Mouse (Mus musculus): Measurements from ENCODE around the gene Slc8a2. TPM values are rescaled to one million over a fixed set of nuclear protein-coding genes. Genes with fewer than 3 reads are reported as not detected.
A peak's percentile ranks its signal among the peaks of the same experiment; 100 is the strongest.

Gene Slc8a2
- polyA plus RNA-seq, 1 experiment from 2014 or later: 0.25 TPM

DNA sequence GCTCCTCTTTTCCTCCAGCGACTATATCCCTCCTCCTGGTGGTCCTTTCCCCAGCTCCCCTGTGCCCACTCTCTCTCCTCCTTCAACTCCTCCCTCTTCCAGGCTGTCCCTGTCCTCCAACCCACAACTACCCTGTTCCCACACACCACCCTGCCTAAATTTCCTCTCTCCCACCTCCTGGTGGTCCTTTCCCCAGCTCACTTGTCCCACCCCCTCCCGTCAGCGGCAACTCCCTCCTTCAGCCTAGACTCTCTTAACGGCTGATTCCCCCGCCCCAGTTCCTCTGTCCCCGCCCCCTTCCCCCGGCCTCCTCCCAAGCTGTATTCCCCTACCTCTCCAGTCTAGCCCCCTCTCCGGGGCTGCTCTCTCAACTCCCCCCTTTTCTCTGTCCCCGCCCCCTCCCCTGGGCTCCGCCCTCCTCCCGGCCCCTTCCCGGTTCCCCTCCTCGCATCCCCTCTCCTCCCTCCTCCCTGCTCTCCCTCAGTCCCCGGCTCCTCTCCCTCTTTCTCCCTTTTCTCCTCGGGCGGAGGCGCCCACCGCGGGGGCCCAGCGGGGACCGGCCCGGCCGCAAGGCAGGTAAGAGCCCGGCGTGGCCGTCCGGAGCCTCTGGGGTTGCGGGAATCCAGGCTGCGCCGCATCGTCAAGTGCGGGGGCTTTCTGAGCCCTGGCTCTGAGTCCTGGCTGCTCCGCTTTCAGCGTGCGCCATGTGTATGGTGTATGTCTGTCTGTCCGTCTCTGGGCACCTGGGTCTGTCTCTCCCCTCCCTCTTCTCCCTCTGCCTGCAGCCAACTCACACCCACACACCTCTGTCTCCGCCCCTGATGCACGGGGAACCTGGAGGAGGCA is 443 bp downstream of the Slc8a2 start:
- peaks cover 19% of the 10 kb centered on the region for H3K27me3 ChIP-seq (ENCODE audit: low read depth, poor library complexity, severe bottlenecking)
- WGBS: under 1% methylated on average over 38 of the region's 38 CpGs
- H3K36me3 ChIP-seq: peaks cover 16% of the 10 kb centered on the region
- peak overlapping the region; percentile 91 for H3K27ac ChIP-seq (replicated peaks)
- peaks cover 49% of the 10 kb centered on the region for H3K4me1 ChIP-seq
- peak overlapping the region; percentile 86 for H3K4me3 ChIP-seq
- H3K9me3 ChIP-seq (replicated peaks): no peaks in the 10 kb centered on the region
- peak; percentile 89 for DNase-seq (ENCODE audit: low spot score)

- H3K27me3 ChIP-seq (ENCODE audit: low read depth, poor library complexity, severe bottlenecking): peaks cover 19% of the 10 kb centered on the region
- 43% methylated on average over 13 of the region's 13 CpGs for WGBS
- H3K27ac ChIP-seq (replicated peaks): peak overlapping the region; percentile 14
- no peaks in the 10 kb centered on the region for H3K9me3 ChIP-seq (replicated peaks)
- peak overlapping the region; percentile 86 for H3K4me3 ChIP-seq
- peaks cover 13% of the 10 kb centered on the region; the same call in 1 of the 2 replicates for H3K36me3 ChIP-seq
- peaks cover 49% of the 10 kb centered on the region for H3K4me1 ChIP-seq
- DNase-seq (ENCODE audit: low spot score): no peak
These were observed 1.5 kb downstream of the Slc8a2 start for GRCm38 (mm10) chr7:16130956-16131634.

- H3K27me3 ChIP-seq (ENCODE audit: low read depth, poor library complexity, severe bottlenecking): peaks cover 19% of the 10 kb centered on the region
- no peak for DNase-seq (ENCODE audit: low spot score)
- no peaks in the 10 kb centered on the region for H3K9me3 ChIP-seq (replicated peaks)
- WGBS: 22% methylated on average over 7 of the region's 7 CpGs
- H3K4me3 ChIP-seq: peak overlapping the region; percentile 21; the same call in 1 of the 2 replicates
- peaks cover 9% of the 10 kb centered on the region; the same call in 1 of the 2 replicates for H3K36me3 ChIP-seq
- H3K27ac ChIP-seq (replicated peaks): no peak overlapping the region
- H3K4me1 ChIP-seq: peaks cover 49% of the 10 kb centered on the region
These were observed 2.5 kb downstream of the Slc8a2 start for GRCm38 (mm10) chr7:16132161-16132581.

- Histone ChIP-seq H3K27ac (replicated peaks) (no peak overlapping the region), H3K4me1 (peaks cover 49% of the 10 kb centered on the region)
These were observed 3.3 kb downstream of the Slc8a2 start for GRCm38 (mm10) chr7:16132926-16133325.

GRCm38 (mm10) chr7:16133691-16134090 is 4.1 kb downstream of the Slc8a2 start:
- Histone ChIP-seq H3K36me3 (peaks cover 6% of the 10 kb centered on the region; the same call in 1 of the 2 replicates), H3K9me3 (replicated peaks) (no peaks in the 10 kb centered on the region), H3K27me3 (ENCODE audit: low read depth, poor library complexity, severe bottlenecking) (peaks cover 19% of the 10 kb centered on the region), H3K27ac (replicated peaks) (no peak overlapping the region), H3K4me1 (peaks cover 49% of the 10 kb centered on the region), H3K4me3 (no peak overlapping the region)
- DNase-seq (ENCODE audit: low spot score): no peak
- WGBS: 90% methylated on average over 9 of the region's 9 CpGs

More at GRCm38 (mm10) chr7:16132926-16133325, 3.3 kb downstream of the Slc8a2 start:
- WGBS: 83% methylated on average over 3 of the region's 3 CpGs
- DNase-seq (ENCODE audit: low spot score): no peak
- peaks cover 6% of the 10 kb centered on the region; the same call in 1 of the 2 replicates for H3K36me3 ChIP-seq
- H3K9me3 ChIP-seq (replicated peaks): no peaks in the 10 kb centered on the region
- H3K27me3 ChIP-seq (ENCODE audit: low read depth, poor library complexity, severe bottlenecking): peaks cover 19% of the 10 kb centered on the region
- no peak overlapping the region for H3K4me3 ChIP-seq

DNA sequence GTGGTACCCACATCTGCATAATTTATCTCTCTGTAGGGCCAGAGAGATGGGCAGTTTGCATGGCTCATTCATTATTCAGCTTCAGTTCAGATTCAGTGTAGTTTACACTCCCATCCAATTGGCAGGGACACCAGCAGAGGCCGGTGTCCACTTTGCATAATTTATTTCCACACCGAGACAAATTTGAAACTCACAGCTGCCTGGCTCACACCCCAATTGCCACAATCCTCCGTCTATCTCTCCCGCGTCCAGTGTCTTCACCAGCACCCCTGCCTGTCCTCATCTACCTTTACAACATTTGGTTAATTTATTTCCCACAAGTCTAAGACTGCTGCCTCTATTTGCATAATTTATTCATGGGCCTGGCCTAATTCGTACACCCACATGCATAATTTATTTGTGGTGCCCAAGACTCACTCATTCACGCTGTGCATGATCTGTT is 5.3 kb downstream of the Slc8a2 start:
- H3K4me1 ChIP-seq: peaks cover 36% of the 10 kb centered on the region
- H3K27ac ChIP-seq (replicated peaks): no peak overlapping the region
- no peaks in the 10 kb centered on the region for H3K9me3 ChIP-seq (replicated peaks)
- peaks cover 6% of the 10 kb centered on the region; the same call in 1 of the 2 replicates for H3K36me3 ChIP-seq
- 77% methylated on average over 7 of the region's 7 CpGs for WGBS
- no peak overlapping the region for H3K4me3 ChIP-seq
- DNase-seq (ENCODE audit: low spot score): no peak
- peaks cover 19% of the 10 kb centered on the region for H3K27me3 ChIP-seq (ENCODE audit: low read depth, poor library complexity, severe bottlenecking)

DNA sequence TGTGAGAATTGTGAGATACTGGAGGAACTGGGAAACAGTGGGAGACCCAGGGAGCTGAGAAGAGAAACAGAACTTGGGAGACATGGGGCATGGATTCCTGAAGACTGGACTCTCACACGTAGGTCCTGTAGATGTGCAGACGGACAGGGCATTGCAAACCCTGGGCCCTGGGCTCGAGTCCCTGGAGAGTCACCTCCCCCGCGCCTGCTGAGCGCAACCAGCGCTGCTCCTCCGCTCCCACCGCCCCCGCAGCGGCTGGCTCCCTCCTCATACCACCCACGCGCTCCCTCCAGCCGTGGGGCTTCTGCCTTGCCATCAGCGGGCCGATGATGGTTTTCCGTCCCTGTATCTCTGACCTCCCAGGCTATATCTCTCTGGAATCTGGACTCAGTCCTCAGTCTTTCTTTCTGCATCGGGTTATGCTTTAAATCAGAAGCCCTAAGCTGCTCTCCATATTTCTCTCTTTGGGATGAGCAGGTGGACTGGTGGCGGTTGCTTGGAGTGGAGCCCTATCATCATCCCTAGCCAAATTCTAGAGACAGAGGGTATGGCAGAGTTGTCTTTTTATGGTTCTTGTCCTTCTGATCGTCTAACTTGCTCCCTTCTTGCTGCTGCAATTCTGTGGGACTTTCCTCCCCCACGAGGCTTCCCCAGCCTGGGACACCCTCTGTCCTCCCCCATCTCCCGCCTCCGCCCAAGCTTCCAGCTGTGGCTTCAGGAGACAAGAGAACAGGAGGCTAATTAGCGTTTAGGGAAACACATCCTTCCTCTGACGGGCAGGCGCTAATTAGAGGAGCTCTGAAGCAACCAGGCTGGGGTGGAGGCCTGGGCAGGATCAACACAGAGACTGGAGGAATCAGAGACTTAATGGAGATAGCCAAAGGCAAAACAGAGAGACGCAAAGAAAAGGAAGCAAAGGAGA is 17.1 kb downstream of the Slc8a2 start:
- DNase-seq (ENCODE audit: low spot score): no peak
- no peak overlapping the region for H3K27ac ChIP-seq (replicated peaks)
- H3K4me3 ChIP-seq: no peak overlapping the region
- peaks cover 9% of the 10 kb centered on the region for H3K36me3 ChIP-seq
- no peaks in the 10 kb centered on the region for H3K9me3 ChIP-seq (replicated peaks)
- 32% methylated on average over 26 of the region's 27 CpGs for WGBS
- no peaks in the 10 kb centered on the region for H3K4me1 ChIP-seq
- peaks cover 15% of the 10 kb centered on the region for H3K27me3 ChIP-seq (ENCODE audit: low read depth, poor library complexity, severe bottlenecking)

DNA sequence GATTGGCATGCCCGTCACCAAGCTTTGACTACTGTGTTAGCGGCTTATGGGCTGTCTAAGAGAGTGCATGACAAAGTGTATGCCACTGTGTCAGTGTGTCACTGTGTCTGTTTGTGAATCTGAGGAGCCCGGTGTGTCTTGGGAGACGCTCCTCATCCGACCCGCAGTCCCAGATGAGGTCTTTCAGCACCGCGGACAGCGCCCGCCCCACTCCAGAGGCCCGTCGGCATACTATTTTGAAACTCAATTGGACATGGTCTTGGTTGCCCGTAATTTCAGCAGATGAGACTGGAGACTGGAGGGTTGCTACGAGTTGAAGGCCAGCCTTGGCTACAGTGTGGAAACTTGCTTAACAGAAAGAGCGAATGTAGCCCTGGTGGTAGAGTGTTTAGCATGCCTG is 18.0 kb downstream of the Slc8a2 start:
- Histone ChIP-seq H3K27me3 (ENCODE audit: low read depth, poor library complexity, severe bottlenecking) (peaks cover 15% of the 10 kb centered on the region), H3K9me3 (replicated peaks) (no peaks in the 10 kb centered on the region), H3K4me3 (no peak overlapping the region), H3K4me1 (no peaks in the 10 kb centered on the region), H3K27ac (replicated peaks) (no peak overlapping the region), H3K36me3 (peaks cover 9% of the 10 kb centered on the region)
- WGBS: 15% methylated on average over 15 of the region's 15 CpGs
- DNase-seq (ENCODE audit: low spot score): peak; percentile 59

GRCm38 (mm10) chr7:16149241-16149640 is 19.6 kb downstream of the Slc8a2 start:
- H3K36me3 ChIP-seq: peaks cover 9% of the 10 kb centered on the region
- peaks cover 15% of the 10 kb centered on the region for H3K27me3 ChIP-seq (ENCODE audit: low read depth, poor library complexity, severe bottlenecking)
- no peak for DNase-seq (ENCODE audit: low spot score)
- no peaks in the 10 kb centered on the region for H3K9me3 ChIP-seq (replicated peaks)
- no peaks in the 10 kb centered on the region for H3K4me1 ChIP-seq
- no peak overlapping the region for H3K4me3 ChIP-seq
- WGBS: 74% methylated on average over 5 of the region's 5 CpGs
- H3K27ac ChIP-seq (replicated peaks): no peak overlapping the region

GRCm38 (mm10) chr7:16150191-16151145 is 20.8 kb downstream of the Slc8a2 start:
- no peaks in the 10 kb centered on the region for H3K4me1 ChIP-seq
- peaks cover 15% of the 10 kb centered on the region for H3K27me3 ChIP-seq (ENCODE audit: low read depth, poor library complexity, severe bottlenecking)
- no peak for DNase-seq (ENCODE audit: low spot score)
- WGBS: 81% methylated on average over 9 of the region's 9 CpGs
- H3K36me3 ChIP-seq: no peaks in the 10 kb centered on the region
- no peak overlapping the region for H3K4me3 ChIP-seq
- no peak overlapping the region for H3K27ac ChIP-seq (replicated peaks)
- no peaks in the 10 kb centered on the region for H3K9me3 ChIP-seq (replicated peaks)

DNA sequence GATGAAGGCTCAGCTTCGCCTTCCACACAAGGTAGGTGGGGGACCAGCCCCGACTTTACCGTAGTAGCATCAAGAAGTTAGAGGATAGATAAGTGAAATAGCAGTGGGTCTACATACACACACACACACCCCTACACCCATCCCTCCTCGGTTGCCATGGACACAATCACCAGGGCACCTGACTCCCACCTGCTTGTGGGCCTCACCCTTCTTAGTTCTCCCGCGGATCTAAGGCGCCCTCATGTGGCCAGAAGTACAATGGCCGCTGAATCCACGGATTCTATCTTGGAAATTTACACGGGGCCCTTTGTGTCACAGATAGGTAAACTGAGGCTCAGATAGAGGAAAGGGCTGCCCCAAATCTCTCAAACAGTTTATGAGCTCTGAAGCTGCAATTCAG is 23.9 kb downstream of the Slc8a2 start:
- Histone ChIP-seq H3K27me3 (ENCODE audit: low read depth, poor library complexity, severe bottlenecking) (peaks cover 17% of the 10 kb centered on the region), H3K4me3 (no peak overlapping the region), H3K36me3 (no peaks in the 10 kb centered on the region), H3K9me3 (replicated peaks) (no peaks in the 10 kb centered on the region), H3K4me1 (0 out of 2 replicates have a peak, but pooled peaks cover 2% of the 10 kb centered on the region), H3K27ac (replicated peaks) (no peak overlapping the region)
- WGBS: 19% methylated on average over 10 of the region's 10 CpGs
- peak; percentile 61 for DNase-seq (ENCODE audit: low spot score)
